Mouse (Mus musculus) G1E (cell line): ENCODE data around the gene Acer2.

Experiments used
- CTCF ChIP-seq: IDR thresholded peaks from 2 replicates; pipeline ENCODE4 v1.5.1; 2012; ENCODE audit warnings: low read depth, low read length, inconsistent platforms, mixed read lengths
- GATA1 ChIP-seq: IDR thresholded peaks from 2 replicates; pipeline ENCODE4 v1.6.1; 2012; ENCODE audit warnings: borderline replicate concordance, low read length, inconsistent platforms, mixed read lengths
- GATA2 ChIP-seq: IDR thresholded peaks from 2 replicates; pipeline ENCODE4 v1.6.1; 2012; ENCODE audit warnings: low read depth, low read length, inconsistent platforms, borderline replicate concordance
- POLR2AphosphoS5 ChIP-seq: IDR thresholded peaks from 2 replicates; pipeline ENCODE4 v1.6.1; 2012; ENCODE audit warnings: low read depth, low read length, inconsistent platforms; ENCODE audit not compliant: insufficient replicate concordance
- TAL1 ChIP-seq: conservative IDR thresholded peaks from 2 replicates; pipeline ENCODE4 v1.6.1; 2012; ENCODE audit warnings: low read depth, low read length, inconsistent platforms, mixed read lengths

- no peak for TF ChIP-seq CTCF
- TF ChIP-seq GATA1 = no peak
- TF ChIP-seq POLR2AphosphoS5 = no peak
- no peak for TF ChIP-seq GATA2
- no peak for TF ChIP-seq TAL1
Measured at GRCm38 (mm10) chr4:86864087-86864486, 10.1 kb upstream of the Acer2 start.
